Mouse (Mus musculus) embryo, embryonic 9.5 days (tissue): Measurements from ENCODE around the gene Sry.

ENCODE experiments used
- DNase-seq: peaks from one replicate; pipeline ENCODE4 v3.0.0-alpha.2; 2017; ENCODE audit errors: extremely low spot score

Sry gene

GRCm38 (mm10) chrY:2663558-2663957 is at the start of gene Sry:
Gene Sry, minus strand, starts transcription at chrY:2663658.
- DNase-seq: no peak
